Mouse (Mus musculus) embryo, embryonic 10 days (tissue): ENCODE results near the gene Grifin.

ENCODE experiments used
- DNase-seq: peaks from one replicate; pipeline ENCODE4 v3.0.0-alpha.2; 2015; ENCODE audit warnings: low spot score

Grifin gene

DNA sequence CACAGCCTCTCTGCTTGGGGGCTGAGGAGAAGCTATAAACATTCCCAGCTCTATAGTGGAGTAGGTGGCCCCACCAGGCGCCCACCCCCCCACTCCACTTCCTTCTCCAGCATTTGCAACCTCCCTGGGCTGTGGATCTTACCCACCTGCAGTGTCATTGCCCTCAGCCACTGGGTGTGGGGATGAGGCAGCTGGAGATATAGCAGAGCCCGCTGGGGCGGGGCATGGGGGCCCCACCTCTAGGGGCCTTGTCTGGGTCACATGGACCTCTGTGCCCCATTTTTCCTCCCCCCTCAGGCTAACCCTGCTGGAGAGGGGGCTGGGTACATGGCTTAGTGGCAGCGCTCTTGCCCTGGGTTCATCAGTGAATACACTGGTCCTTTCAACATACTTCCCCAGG, at the start of gene Grifin:
Grifin (minus strand) TSS at position 176 of the 400 bp plus-strand sequence.
- DNase-seq, result no peak

DNA sequence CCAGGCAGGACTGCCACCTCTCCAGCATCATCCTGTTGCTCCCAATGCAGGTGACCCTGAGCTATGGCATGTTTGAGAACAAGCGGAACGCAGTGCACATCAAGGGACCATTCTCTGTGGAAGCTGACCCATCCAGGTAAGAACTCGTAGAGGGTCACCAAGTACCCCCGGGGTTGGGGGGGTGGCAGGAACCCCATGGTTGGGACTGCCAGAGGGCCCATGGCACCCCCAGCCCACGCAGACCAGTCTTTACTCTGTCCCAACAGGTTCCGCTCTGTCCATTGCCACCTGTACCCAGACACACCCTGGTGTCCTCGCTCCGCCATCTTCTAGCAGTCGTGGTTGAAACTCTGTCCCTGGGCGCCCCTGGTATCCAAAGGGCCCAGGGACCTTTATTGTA, 49.3 kb upstream of the Grifin start:
- DNase-seq, result no peak

DNA sequence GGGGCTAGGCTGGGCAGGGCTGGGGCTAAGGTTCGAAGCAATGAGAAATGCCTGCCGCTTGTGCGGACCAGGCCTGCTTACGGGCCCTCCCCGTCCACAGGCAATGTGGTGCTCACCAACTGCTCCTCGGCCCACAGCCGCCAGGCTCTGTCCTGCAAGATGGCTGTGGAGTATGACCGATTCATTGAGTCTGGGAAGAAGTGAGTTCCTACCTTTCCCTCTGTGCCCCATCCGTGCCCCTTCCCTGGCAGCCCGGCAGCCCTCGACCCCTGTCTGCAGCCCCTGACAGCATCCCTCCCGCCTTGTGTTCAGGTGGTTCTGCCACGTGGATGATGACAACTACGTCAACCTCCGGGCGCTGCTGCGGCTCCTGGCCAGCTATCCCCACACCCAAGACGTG, 47.3 kb upstream of the Grifin start:
- no peak for DNase-seq

DNA sequence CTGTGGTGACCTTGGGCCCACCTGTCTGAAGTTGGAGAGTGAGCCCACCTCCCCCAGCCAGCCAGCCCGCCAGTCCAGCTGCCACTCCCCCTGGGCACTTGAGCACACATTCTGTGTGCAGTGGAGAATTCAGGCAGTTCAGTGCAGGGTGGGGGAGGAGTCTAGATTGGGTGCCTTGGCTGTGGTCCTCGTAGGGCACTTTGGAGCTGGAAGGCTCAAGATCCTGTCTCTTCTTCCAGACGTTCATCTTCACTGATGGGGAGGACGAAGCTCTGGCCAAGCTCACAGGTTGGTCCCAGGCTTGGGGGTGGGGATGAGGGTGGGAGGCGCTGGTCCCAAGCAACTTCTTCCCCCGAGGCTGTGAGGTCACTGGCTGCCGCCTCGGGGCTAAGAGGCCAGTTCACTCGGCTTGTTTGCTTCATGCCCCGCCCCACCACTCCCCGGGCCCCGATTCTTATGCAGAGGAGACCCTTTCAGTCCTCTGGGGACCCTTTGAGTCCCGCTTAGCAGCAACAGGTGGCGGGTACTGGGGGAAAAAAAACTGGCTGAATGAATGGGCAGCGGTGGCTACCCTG, 46.8 kb upstream of the Grifin start:
- DNase-seq, result peak; percentile 70

DNA sequence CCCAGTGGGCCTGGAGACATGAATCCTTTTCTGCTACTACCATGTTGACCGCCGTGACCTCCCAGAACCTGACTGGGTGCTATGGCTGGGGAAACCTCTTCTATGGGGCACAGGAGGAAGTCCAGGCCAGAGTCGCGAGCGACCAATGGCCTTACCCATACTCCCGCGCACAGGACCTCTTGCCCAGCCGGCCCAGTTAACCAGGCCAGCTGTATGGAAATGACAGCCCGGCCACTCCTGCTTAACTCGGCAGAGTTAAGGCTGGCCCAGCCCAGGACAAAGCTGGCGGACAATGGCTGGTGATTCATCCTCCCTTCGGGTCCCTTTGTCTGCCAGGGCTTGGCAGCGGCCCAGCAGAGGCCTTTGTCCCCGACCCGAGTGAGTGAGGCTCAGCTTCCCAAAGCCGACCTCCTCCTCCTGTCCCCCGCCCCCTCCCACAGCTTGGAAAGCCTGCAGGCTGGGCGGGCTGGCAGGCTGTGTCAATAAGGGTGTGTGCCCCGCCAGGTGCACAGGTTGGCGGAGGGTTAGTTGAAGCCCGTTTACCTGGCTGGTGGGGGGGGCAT, 46.2 kb upstream of the Grifin start:
- DNase-seq, result peak; percentile 88

DNA sequence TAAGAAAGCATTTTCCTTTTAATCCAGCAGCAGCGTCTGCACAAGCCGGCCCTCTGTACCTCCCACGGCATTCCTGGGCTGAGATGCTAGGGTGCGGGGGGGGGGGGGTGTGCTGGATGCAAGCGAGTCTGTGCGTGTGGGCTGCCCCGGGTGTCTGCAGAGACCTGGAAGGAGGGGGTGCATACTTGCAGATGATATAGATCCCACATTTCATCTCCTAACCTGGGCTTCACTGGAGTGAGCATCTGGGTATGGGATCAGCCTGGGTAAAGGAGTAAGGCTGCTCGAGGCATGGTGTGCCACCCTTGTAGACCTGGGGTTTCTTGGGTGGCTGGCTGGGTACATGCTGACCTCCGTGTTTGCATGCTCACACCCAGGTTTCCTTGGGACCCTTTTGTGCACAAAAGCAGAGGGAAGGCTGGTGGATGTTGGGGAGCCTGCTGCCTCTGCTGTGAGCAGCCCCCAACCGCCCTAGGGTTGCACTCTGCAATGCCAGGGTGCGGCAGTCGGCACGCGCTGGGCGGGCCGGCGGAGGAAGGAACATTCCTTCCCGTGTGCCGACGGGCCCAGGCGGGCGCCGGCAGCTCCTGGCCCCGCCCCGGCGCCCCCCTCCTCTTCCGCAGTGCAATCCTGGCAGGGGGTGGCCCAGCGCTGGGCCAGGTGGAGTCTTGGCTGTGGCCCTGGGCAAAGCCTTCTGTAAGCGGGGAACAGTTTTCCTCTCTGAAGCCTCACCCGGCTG, 45.6 kb upstream of the Grifin start:
- peak; percentile 58 for DNase-seq

DNA sequence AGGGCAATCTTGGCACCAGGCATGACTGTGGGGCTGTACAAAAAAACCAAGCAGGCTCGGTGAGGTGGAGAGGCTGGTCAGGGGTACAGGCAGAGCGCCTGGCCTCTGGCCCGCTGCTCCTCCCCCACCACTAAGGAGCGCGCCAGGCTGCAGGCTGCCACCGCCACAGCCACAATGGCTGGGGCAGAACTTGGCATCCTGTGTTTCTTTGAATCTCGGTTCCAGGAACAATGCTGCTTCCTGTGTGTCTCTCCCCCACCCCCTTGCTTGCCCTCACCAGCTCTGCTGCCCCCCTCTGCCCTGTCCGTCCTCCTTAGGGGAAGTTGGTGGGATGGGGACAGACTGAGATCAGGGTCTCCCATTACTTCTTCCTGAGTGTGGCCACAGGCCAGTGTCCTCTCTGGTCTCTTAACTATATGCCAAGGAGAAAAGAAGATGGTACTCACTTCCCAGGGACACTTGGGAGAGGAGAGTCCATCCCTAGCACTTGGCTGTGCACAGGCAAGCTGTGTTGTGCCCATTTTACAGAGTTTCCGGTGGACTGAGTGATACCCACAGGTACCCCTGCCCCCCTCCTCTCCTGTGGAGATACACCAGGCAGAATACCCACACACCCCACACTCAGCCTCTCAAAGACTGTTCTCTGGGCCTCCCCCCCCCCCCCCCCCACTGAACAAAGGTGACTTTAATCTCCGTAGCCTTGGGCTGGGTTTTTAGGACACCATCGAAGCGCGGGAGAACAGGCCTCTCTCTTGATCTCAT, 44.8 kb upstream of the Grifin start:
- peak; percentile 42 for DNase-seq

DNA sequence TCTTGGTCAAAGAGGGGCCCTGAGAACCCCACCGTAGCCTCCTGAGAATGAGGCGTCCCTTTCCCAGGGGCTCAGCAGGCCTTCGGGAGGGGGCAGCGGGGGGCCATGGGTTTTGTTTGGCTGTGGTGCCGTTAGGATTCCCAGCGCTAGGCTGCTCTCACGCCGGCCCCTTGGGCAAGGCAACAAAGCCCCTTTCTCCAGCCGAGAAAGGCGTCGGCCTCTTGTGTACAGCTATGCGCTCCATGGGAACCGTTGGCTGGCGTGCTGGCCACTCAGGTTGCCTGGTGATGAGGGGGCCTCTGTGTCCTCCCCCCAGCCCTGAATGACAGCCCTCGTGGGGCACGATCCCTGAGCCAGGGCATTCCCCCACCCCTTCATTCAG, 43.8 kb upstream of the Grifin start:
- DNase-seq, result peak; percentile 74

DNA sequence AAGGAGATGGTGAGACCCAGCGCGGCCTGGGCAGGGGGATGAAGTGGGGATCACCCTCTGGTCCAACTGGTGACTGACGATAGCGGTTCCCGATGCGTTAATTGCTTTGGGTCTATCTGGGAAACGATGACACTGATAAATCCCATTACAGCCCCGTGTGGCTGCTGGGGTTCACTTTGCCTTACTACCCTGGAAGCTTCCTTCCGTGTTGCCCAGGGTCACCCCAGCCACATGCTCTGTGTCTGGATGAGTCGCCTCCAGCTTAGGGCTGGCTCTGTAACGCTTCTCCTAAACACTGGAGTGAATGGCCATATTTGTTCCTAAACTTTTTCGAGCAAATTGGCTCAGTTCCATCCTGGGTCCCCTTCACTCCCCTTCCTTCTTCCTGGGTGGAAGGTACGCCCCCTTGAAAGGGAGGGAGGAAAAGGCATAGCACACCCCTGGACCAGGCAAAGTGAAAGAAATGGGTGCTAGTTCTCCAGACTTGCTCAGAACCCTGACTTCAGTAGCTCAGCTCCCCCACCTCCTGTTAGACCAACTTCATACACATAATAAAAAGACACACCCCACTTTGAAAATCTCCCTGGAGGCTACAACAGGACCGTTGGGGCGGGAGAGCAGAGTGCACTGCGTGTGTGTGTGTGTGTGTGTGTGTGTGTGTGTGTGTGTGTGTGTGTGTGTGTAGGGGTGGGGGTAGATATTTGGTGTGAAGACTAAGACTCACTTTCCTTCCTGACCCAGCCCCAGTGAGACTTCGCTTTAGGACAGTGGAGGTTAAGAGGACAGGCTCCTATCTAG, 43.2 kb upstream of the Grifin start:
- DNase-seq, result peak; percentile 26

DNA sequence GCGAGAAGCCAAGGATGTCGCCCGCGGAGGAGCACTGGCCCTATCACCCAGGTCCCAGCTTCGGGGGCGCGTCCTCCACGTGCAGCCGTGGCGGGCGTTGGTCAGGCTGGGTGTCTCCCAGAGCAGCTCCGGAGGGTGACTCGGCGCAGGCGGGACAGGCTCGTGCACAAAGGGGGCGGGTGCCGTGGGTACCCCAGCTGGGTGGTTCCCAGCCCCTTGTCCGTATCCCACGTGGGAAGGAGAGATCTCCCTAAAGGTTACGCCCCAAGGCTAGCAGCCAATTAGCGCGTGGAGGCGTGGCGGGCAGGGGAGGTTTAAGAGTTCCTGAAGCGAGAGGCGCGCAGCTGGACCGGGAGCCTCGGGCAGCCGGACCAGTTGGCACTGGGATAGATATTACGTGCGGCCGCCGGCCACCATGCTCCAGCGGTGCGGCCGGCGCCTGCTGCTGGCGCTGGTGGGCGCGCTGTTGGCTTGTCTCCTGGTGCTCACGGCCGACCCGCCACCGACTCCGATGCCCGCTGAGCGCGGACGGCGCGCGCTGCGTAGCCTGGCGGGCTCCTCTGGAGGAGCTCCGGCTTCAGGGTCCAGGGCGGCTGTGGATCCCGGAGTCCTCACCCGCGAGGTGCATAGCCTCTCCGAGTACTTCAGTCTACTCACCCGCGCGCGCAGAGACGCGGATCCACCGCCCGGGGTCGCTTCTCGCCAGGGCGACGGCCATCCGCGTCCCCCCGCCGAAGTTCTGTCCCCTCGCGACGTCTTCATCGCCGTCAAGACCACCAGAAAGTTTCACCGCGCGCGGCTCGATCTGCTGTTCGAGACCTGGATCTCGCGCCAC, 42.3 kb upstream of the Grifin start, which contains the start of gene Lfng:
Lfng (plus strand) TSS at position 320 of the 835 bp plus-strand sequence.
- DNase-seq, result peak; percentile 98

DNA sequence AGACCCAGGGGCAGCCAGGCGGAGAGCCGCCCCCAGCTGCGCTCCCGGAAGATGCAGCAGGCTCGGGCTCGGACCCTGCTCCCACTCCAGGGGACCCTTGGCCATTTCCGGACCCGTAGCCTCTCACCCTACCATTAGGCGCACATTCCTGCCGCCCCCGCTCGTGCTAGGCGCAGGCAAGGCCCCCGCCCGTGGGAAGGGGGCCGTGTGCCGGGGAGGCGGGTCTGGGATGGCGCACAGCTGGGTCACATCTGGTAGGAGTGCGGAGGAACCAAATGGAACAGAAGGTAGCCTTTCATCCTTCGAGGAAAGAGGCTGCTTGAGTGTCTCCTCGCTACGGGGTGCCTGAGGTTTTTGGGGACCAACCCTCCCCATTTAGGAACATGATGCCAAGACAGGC, 41.5 kb upstream of the Grifin start:
- DNase-seq, result peak; percentile 47

DNA sequence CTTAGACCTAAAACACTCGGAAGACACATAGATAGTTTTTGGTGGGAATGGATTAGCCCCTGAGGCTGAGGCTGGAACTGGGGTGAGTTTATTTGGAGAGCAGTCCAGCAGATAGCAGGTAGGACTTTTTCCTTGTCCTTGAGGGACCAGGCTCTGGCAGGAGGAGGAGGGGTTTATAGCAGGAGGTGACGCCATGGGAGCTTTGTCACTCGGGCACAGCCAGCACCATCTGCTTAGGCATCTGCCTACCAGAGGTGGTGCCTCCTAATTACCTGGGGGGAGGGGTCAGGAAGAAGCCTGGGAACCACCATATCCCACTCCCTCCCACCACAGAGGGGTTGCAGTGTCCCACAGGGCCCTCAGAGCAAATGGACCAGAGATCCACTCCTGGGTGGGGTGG, 40.4 kb upstream of the Grifin start:
- peak; percentile 52 for DNase-seq

DNA sequence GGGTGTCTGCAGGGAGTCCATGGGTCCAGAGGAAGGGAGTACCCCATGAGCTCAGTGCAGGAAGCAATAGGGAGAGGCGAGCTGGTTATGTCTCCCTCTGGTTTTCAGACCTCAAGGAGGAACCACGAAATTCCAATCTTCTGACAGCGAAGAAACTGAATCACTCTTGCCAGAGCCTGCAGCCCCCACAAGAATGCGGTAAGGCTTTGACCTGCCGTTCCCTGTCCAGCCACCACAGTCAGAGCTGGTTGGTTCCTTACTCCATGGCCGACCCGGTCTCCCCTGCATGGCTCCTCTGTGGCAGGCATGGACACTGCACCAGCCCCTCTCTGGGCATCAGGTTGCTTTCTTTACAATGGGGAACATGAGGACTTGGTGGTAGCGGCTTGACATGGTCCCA, 39.5 kb upstream of the Grifin start:
- no peak for DNase-seq

DNA sequence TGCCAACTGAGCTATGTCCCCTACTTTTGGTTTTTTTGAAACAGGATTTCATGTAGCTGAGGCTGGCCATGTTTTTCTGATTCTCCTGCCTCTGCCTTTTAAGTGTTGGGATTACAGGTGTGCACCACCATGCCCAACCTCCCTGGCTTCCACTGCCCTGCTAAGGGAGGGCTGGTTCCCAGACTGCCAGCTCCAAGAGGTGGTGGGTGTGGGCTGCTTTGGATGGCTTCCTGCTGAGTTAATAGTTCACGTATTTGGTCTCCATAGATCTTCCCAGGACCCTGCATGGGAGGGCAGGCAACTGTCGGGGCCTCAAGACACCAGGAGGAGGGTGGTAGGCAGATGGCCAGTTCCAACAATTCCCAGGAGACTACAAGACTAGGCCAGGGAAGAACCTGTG, 37.7 kb upstream of the Grifin start:
- DNase-seq, result no peak

DNA sequence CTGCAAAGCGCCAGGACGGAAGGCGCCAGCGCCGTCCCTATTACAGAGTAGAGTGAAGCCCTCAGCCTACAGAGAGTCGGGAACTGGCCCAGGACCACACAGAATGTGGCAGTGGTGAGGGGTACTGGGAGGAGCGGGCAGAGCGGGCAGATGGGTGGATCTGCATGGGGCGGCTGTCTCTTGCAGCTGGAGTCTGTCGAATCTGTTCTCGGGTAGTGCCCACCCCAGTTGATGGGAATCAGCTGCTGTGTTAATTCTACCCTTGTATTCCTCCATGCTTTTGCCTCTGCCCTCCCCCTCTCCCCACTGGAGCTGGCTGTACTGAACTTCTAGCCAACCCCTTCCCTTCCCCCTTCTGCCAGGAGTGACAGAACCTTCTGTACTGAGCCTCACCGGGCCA, 36.8 kb upstream of the Grifin start:
- no peak for DNase-seq

DNA sequence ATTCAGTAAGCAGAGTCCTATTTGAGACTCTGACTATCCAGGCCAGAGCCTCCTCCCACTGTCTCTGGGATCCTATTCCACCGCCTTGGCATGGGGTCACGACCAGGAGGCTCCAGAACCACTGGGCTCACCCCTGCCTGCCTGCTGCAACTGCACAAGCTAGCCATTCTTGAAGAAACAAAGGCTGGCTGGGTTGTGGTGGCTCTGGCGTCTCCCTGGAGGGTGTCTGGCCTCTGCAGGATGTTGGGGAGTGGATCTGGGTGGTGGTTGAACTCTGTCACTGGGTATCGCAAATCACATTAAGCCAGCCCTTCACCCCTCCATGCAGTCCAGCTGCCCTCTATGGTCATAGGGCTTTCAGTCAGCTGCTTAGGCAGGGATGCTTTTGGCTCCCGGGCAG, 35.1 kb upstream of the Grifin start:
- DNase-seq, result peak; percentile 24

DNA sequence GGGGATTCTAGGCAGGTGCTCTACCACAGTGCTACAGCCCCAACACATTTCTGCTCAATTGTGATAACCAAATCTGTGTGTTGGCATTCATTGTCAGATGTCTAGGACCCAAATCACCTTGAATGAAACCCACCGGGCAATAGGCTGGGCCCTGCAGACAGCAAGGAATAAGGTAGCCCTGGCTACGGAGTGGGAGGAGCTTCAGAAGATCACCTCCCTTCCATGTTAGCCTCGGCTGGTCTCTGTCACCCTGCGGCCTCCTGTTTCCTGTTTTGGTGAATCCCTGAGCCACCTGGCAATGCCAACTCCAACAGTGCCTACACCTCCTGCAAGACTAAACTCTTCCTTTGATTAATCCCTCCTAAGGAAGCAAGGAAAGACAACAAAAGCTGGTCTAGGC, 32.9 kb upstream of the Grifin start:
- DNase-seq, result no peak

DNA sequence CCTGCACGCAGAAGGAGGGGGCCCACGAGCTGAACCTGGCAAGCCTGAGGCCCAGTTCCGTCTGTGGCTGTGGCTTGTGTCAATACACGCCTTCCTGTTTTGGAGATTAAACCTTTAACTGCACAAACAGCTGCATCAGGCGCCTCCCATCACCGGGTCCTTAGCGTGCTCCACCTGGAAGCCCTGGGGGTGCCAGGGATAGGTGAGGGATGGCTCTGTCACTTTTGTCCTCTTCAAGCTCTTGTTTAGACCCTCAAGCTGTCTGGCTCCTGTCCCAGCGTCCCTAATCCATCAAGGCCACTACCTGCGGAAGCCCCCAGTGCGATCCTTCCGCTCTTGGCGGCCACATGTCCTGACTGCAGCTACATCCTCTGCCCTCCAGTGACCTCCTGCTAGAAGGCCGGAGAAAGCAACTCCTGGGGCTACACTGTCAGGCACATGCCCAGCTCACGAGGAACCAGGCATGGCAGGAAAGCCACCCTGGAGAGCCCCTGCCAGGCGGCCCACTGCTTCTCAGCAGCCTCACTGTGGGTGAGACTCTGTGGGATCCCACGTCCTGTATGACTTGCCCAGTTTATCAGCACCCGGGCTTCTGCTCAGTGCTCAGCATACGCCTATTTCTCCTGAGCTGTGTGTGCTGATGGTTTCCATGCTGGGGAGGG, 32.2 kb upstream of the Grifin start:
- DNase-seq, result no peak

DNA sequence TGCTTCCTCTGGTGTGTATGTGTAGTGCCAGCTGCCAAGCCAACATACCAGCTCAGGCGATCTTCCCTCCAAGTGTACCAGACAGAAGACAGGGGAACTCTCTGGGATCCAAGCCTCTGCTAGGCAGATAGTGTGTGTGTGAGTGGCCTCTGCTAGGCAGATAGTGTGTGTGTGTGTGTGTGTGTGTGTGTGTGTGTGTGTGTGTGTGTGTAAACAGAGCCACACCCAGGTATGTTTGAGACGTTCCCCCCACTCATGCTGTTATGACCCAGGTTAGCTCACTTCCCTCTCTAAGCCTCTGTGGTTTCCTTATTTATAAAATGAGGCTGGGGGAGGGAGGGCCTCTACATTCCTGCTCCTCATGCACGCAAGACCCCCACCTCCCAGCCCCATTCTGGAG, 31.6 kb upstream of the Grifin start:
- no peak for DNase-seq

DNA sequence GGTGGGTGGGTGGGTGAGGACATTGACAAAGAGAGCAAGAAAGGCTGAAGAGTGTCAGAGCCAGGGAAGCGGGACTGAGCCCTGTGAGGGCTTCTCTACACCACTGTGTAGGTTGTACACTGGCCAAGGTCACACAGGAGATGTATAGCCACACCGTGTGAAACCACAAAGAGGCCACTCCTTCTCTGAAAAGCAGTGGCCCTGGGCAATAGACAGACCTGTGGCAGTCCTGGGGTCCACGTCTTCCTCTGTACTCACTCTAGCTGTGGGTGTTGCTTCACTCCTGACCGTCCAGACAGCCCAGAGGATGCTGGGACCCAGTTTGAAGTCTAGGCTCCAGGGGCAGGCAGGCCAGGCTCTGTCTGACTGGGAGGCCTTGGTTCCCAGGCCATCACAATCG, 30.0 kb upstream of the Grifin start:
- DNase-seq, result no peak
